Mouse (Mus musculus): ENCODE results near the gene Tmem176a. TPM values are rescaled to one million over a fixed set of nuclear protein-coding genes. Genes with fewer than 3 reads are reported as not detected.
A peak's percentile ranks its signal among the peaks of the same experiment; 100 is the strongest.

Gene Tmem176a
- polyA plus RNA-seq, 1 experiment: 117 TPM

- no peak overlapping the region for H3K27ac ChIP-seq (ENCODE audit: insufficient read depth, low read length)
- H3K4me1 ChIP-seq (ENCODE audit: control insufficient read depth, insufficient read depth, low read length): no peaks in the 10 kb centered on the region
- no peak overlapping the region for H3K4me3 ChIP-seq (ENCODE audit: insufficient read depth, low read length)
- no peak for TF ChIP-seq CTCF (IDR thresholded peaks at IDR 0.05; ENCODE audit: borderline replicate concordance, insufficient read depth, low read length)
- no peak for TF ChIP-seq POLR2A (IDR thresholded peaks at IDR 0.05; ENCODE audit: low read depth, low read length)
Observed at GRCm38 (mm10) chr6:48838321-48839080, 2.2 kb upstream of the Tmem176a start.

GRCm38 (mm10) chr6:48840973-48841625 is 380 bp downstream of the Tmem176a start, which contains the start of gene Tmem176b:
Gene Tmem176b, minus strand, starts transcription at chr6:48841496.
- H3K4me1 ChIP-seq (ENCODE audit: control insufficient read depth, insufficient read depth, low read length): no peaks in the 10 kb centered on the region
- TF ChIP-seq CTCF (IDR thresholded peaks at IDR 0.05; ENCODE audit: borderline replicate concordance, insufficient read depth, low read length) (no peak), POLR2A (IDR thresholded peaks at IDR 0.05; ENCODE audit: low read depth, low read length) (peak; percentile 78)
- peak within 1 kb of the TSS; percentile 13; the same call in 1 of the 2 replicates for H3K27ac ChIP-seq (ENCODE audit: insufficient read depth, low read length)
- peak within 1 kb of the TSS; percentile 65 for H3K4me3 ChIP-seq (ENCODE audit: insufficient read depth, low read length)

GRCm38 (mm10) chr6:48842111-48842842 is 1.6 kb downstream of the Tmem176a start:
- peak overlapping the region; percentile 65; the same call in 1 of the 2 replicates for H3K4me3 ChIP-seq (ENCODE audit: insufficient read depth, low read length)
- no peak overlapping the region for H3K27ac ChIP-seq (ENCODE audit: insufficient read depth, low read length)
- no peaks in the 10 kb centered on the region for H3K4me1 ChIP-seq (ENCODE audit: control insufficient read depth, insufficient read depth, low read length)
- TF ChIP-seq POLR2A (IDR thresholded peaks at IDR 0.05; ENCODE audit: low read depth, low read length) (no peak), CTCF (IDR thresholded peaks at IDR 0.05; ENCODE audit: borderline replicate concordance, insufficient read depth, low read length) (no peak)

- no peak overlapping the region for H3K27ac ChIP-seq (ENCODE audit: insufficient read depth, low read length)
- no peak overlapping the region for H3K4me3 ChIP-seq (ENCODE audit: insufficient read depth, low read length)
- TF ChIP-seq POLR2A (IDR thresholded peaks at IDR 0.05; ENCODE audit: low read depth, low read length) (no peak), CTCF (IDR thresholded peaks at IDR 0.05; ENCODE audit: borderline replicate concordance, insufficient read depth, low read length) (no peak)
- no peaks in the 10 kb centered on the region for H3K4me1 ChIP-seq (ENCODE audit: control insufficient read depth, insufficient read depth, low read length)
Observed at GRCm38 (mm10) chr6:48845086-48845485, 4.4 kb downstream of the Tmem176a start.

- Histone ChIP-seq H3K27ac (ENCODE audit: insufficient read depth, low read length) (peak overlapping the region; percentile 51; the same call in 1 of the 2 replicates), H3K4me1 (ENCODE audit: control insufficient read depth, insufficient read depth, low read length) (peaks cover 6% of the 10 kb centered on the region; the same call in 1 of the 2 replicates), H3K4me3 (ENCODE audit: insufficient read depth, low read length) (peak overlapping the region; percentile 6; the same call in 1 of the 2 replicates)
- TF ChIP-seq POLR2A (IDR thresholded peaks at IDR 0.05; ENCODE audit: low read depth, low read length) (peak; percentile 10), CTCF (IDR thresholded peaks at IDR 0.05; ENCODE audit: borderline replicate concordance, insufficient read depth, low read length) (no peak)
Observed at GRCm38 (mm10) chr6:48851820-48852491, 11.2 kb downstream of the Tmem176a start.

GRCm38 (mm10) chr6:48854155-48854554 is 13.4 kb downstream of the Tmem176a start:
- no peak overlapping the region for H3K27ac ChIP-seq (ENCODE audit: insufficient read depth, low read length)
- H3K4me1 ChIP-seq (ENCODE audit: control insufficient read depth, insufficient read depth, low read length): peaks cover 6% of the 10 kb centered on the region; the same call in 1 of the 2 replicates
- no peak for TF ChIP-seq POLR2A (IDR thresholded peaks at IDR 0.05; ENCODE audit: low read depth, low read length)
- no peak for TF ChIP-seq CTCF (IDR thresholded peaks at IDR 0.05; ENCODE audit: borderline replicate concordance, insufficient read depth, low read length)
- H3K4me3 ChIP-seq (ENCODE audit: insufficient read depth, low read length): no peak overlapping the region

- Histone ChIP-seq H3K4me3 (ENCODE audit: insufficient read depth, low read length) (no peak overlapping the region), H3K4me1 (ENCODE audit: control insufficient read depth, insufficient read depth, low read length) (peaks cover 6% of the 10 kb centered on the region; the same call in 1 of the 2 replicates), H3K27ac (ENCODE audit: insufficient read depth, low read length) (no peak overlapping the region)
- TF ChIP-seq CTCF (IDR thresholded peaks at IDR 0.05; ENCODE audit: borderline replicate concordance, insufficient read depth, low read length) (no peak), POLR2A (IDR thresholded peaks at IDR 0.05; ENCODE audit: low read depth, low read length) (no peak)
Observed at GRCm38 (mm10) chr6:48857613-48858302, 17.0 kb downstream of the Tmem176a start.

- H3K27ac ChIP-seq (ENCODE audit: insufficient read depth, low read length): no peak overlapping the region
- TF ChIP-seq CTCF (IDR thresholded peaks at IDR 0.05; ENCODE audit: borderline replicate concordance, insufficient read depth, low read length): no peak
- no peak for TF ChIP-seq POLR2A (IDR thresholded peaks at IDR 0.05; ENCODE audit: low read depth, low read length)
- no peak overlapping the region for H3K4me3 ChIP-seq (ENCODE audit: insufficient read depth, low read length)
- peaks cover 6% of the 10 kb centered on the region; the same call in 1 of the 2 replicates for H3K4me1 ChIP-seq (ENCODE audit: control insufficient read depth, insufficient read depth, low read length)
Observed at GRCm38 (mm10) chr6:48860130-48860815, 19.6 kb downstream of the Tmem176a start.

Measured in embryonic fibroblast, embryonic 13.5 days (primary cell).